Mouse (Mus musculus) liver, postnatal 0 days (tissue): ENCODE results near the gene Tmprss13.

Experiments
- CTCF ChIP-seq: sonication (generic); IDR thresholded peaks from 2 replicates; pipeline ENCODE4 v1.5.1; 2016; ENCODE audit warnings: antibody characterized with exemption, low read depth
- EP300 ChIP-seq: IDR thresholded peaks from 2 replicates; pipeline ENCODE4 v1.6.1; 2016; ENCODE audit warnings: antibody characterized with exemption, low read depth, mild to moderate bottlenecking

- no peak for TF ChIP-seq CTCF
- no peak for TF ChIP-seq EP300
Observed at GRCm38 (mm10) chr9:45358356-45358755, 39.5 kb downstream of the Tmprss13 start.
